Mouse (Mus musculus) midbrain, embryonic 16.5 days (tissue): ENCODE data around the gene Supt5. TPM values are rescaled to one million over a fixed set of nuclear protein-coding genes. Genes with fewer than 3 reads are reported as not detected.
"Not testable (repeated sequence)": the region's sequence is repeated elsewhere in the genome, so short reads cannot be mapped to it uniquely, and the experiment has no call there.

Experiments used
- ATAC-seq: fragments of 200-750 bp; cut with Nextera tagmentation; 2 replicates; pipeline ENCODE4 v1.8.0; 2017; ENCODE audit warnings: moderate TSS enrichment
- H3K27ac ChIP-seq: fragments of 300-500 bp; sonication (generic); 2 replicates; pipeline ENCODE4 v1.5.1; 2014; ENCODE audit warnings: mild to moderate bottlenecking, low read length, mixed read lengths
- H3K27me3 ChIP-seq: fragments of 300-500 bp; sonication (generic); 2 replicates; pipeline ENCODE4 v1.6.1; 2014; ENCODE audit warnings: low read depth, low read length, mixed read lengths; ENCODE audit not compliant: control insufficient read depth, insufficient read depth
- H3K36me3 ChIP-seq: fragments of 300-500 bp; sonication (generic); 2 replicates; pipeline ENCODE4 v1.6.1; 2014; ENCODE audit warnings: mild to moderate bottlenecking, low read length, moderate library complexity, mixed read lengths; ENCODE audit not compliant: control insufficient read depth, insufficient read depth
- H3K4me1 ChIP-seq: fragments of 300-500 bp; sonication (generic); 2 replicates; pipeline ENCODE4 v1.6.1; 2014; ENCODE audit warnings: mild to moderate bottlenecking, low read length, mixed read lengths; ENCODE audit not compliant: control insufficient read depth, insufficient read depth
- H3K4me2 ChIP-seq: fragments of 300-500 bp; sonication (generic); 2 replicates; pipeline ENCODE4 v1.6.1; 2014; ENCODE audit warnings: mild to moderate bottlenecking, low read length, mixed read lengths
- H3K4me3 ChIP-seq: fragments of 300-500 bp; sonication (generic); 2 replicates; pipeline ENCODE4 v1.5.1; 2014; ENCODE audit warnings: low read depth, mild to moderate bottlenecking, low read length, moderate library complexity, mixed read lengths
- H3K9ac ChIP-seq: fragments of 300-500 bp; sonication (generic); 2 replicates; pipeline ENCODE4 v1.6.1; 2014; ENCODE audit warnings: low read depth, low read length, mixed read lengths
- H3K9me3 ChIP-seq: fragments of 300-500 bp; sonication (generic); replicated peaks from 2 replicates; pipeline ENCODE4 v1.6.1; 2014; ENCODE audit warnings: mild to moderate bottlenecking, low read length, mixed read lengths; ENCODE audit not compliant: control insufficient read depth, poor library complexity, severe bottlenecking
- WGBS: fragments of 180-500 bp; shearing (Covaris S2); extraction: QIAGEN DNeasy Blood & Tissue Kit; methylation state at CpG from one replicate; pipeline ENCODE4 v1.1.7; 2014; 5-methylcytosine and 5-hydroxymethylcytosine counted together
- polyA plus RNA-seq: library from polyadenylated mRNA; unstranded; fragments of >200 nt; fragmentation: Nextera tagmentation; extraction: Ambion mirVana; gene quantifications from 2 replicates; pipeline ENCODE4 v1.2.1, GENCODE M21; 2015

Supt5 gene
- polyA plus RNA-seq = 108 and 111 TPM in 2 replicates

DNA sequence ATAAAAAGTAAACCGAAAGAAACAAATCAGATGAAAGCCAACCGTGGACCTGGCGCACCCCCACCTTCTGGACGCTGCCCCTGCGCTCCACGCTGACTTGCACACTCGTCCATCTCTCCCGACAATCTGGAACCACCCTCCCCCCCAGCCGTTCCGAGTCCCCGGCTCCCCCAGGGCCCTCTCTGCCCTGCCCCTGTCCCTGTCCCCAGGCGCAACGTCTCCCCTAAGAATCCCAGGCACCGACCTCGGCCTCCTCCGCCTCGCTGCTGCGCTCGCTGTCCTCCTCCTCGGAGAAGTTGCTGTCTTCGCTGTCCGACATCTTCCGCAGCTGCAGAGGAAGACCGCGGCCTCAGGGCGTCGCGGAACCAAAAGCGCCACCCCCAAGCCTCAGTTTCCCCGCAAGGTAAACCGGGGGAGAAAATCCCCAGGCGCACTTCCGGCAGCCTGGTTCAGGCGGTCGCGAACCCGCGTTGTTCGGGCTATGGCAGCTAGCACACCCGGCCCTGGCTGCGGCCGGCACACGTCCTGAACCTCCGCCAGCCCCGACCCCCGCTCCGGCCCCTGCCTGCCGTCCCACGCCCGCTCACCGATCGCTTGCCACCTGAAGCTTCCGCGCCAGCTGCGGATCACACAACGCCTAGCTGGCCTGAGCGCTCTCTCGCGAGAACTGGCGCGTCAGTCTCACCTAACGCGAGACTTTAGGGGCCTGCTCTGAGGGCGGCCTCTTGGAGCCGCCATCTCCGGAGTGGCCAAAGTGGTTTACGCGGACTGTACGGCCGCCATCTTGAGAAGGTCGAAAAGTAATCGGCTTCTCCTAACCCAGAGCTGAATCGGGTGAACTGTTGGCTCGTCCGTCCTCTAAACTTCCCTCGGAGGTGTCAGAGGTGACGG is at the start of gene Supt5:
Supt5 (minus strand) TSS at position 639 of the 891 bp plus-strand sequence.
- Histone ChIP-seq H3K4me3 (peak within 1 kb of the TSS; percentile 97), H3K4me1 (peaks cover 21% of the 10 kb centered on the region), H3K36me3 (no peaks in the 10 kb centered on the region), H3K27ac (peak within 1 kb of the TSS; percentile 90), H3K9ac (peak within 1 kb of the TSS; percentile 96), H3K4me2 (peak within 1 kb of the TSS; percentile 71), H3K27me3 (no peaks in the 10 kb centered on the region), H3K9me3 (no peaks in the 10 kb centered on the region)
- peak; percentile 99 for ATAC-seq
- WGBS = under 1% methylated on average over 77 of the region's 77 CpGs

DNA sequence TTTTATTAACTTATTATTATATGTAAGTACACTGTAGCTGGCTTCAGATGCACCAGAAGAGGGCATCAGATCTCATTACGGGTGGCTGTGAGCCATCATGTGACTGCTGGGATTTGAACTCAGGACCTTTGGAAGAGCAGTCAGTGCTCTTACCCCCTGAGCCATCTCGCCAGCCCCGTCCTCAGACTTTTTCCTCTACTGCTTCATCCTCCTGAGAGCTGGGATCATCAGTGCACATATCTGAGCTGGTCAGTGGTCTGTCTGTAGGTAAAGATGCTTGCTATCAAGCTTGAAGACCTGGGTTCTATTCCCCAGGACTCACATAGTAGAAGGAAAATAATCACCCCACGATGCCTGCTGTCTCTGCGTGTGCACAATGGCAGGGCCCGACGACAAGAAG is 48.8 kb upstream of the Supt5 start:
- ATAC-seq, H3K4me3 ChIP-seq, H3K27ac ChIP-seq, H3K4me1 ChIP-seq, H3K4me2 ChIP-seq, H3K9ac ChIP-seq, H3K9me3 ChIP-seq, H3K27me3 ChIP-seq: not testable (repeated sequence)
- peaks cover 17% of the 10 kb centered on the region for H3K36me3 ChIP-seq
- WGBS = 90% methylated on average over 7 of the region's 7 CpGs

DNA sequence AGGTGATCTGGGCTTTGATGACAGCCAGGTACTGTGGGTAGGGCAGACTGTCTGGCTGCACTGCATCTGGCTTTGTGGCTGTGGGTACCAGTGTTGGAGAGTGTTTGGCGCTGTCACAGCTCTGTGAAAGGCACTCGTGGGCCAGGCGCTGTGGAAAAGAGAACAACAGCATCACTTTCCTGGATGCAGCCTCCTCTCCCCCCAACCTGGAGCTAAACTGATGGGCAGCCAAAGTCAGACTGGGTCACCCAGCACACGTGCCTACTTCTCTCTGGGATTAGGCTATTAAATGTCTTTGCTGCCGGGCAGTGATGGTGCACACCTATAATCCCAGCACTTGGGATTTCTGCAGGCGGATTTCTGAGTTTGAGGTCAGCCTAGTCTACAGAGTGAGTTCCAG is 48.3 kb upstream of the Supt5 start:
- H3K27me3 ChIP-seq, H3K9ac ChIP-seq, H3K4me3 ChIP-seq, H3K27ac ChIP-seq, H3K4me2 ChIP-seq, ATAC-seq, H3K9me3 ChIP-seq, H3K4me1 ChIP-seq: not testable (repeated sequence)
- 84% methylated on average over 6 of the region's 6 CpGs for WGBS
- H3K36me3 ChIP-seq = peaks cover 17% of the 10 kb centered on the region

DNA sequence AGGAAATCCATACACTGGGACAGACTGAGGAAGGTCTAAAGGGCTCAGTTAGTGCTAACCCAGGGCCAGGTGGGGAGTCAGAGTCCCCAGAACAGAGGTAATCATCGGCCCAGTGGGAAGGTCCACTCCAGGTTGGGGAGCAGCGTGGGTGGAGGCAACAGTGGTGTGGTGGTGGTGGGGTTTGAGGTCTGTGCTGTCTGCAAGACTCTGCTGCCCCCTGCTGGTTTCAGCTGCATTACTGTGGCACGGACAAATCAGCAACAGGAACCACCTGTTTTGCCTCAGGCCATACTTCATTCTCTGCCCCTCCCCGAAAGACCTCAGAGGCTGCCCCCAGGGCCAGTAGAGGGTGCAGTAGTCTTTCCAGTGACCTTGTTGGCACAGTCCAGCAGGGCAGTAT is 47.9 kb upstream of the Supt5 start:
- Histone ChIP-seq H3K4me2 (no peak overlapping the region), H3K4me3 (no peak overlapping the region), H3K36me3 (peaks cover 17% of the 10 kb centered on the region), H3K27ac (no peak overlapping the region), H3K27me3 (no peaks in the 10 kb centered on the region), H3K9ac (no peak overlapping the region), H3K4me1 (peaks cover 2% of the 10 kb centered on the region), H3K9me3 (no peaks in the 10 kb centered on the region)
- 30% methylated on average over 4 of the region's 4 CpGs for WGBS
- peak; percentile 54 for ATAC-seq

DNA sequence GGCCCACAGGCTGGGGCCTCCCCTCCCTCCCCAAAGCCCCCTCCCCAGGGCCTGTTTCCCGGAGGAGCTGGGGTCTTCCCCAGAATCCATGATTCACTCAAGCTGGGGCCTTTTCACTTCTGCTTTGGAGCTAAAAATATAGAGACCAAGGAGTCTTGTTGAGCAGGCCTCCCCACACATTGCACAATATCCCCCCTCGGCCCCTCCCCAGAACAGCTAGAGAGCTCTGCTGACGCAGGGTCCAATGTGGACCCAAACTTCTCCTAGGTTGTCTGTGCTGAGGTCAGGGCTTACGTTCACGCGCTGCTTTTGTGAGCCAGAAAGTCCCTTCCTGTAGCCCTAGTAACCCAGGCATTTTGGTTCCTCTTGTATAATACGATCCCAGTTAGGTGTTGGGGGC is 47.5 kb upstream of the Supt5 start:
- H3K4me3 ChIP-seq = no peak overlapping the region
- H3K36me3 ChIP-seq = peaks cover 17% of the 10 kb centered on the region
- 87% methylated on average over 7 of the region's 7 CpGs for whole genome bisulfite sequencing
- H3K27me3 ChIP-seq = no peaks in the 10 kb centered on the region
- H3K27ac ChIP-seq = no peak overlapping the region
- H3K4me1 ChIP-seq = peaks cover 4% of the 10 kb centered on the region; the same call in 1 of the 2 replicates
- H3K9ac ChIP-seq = no peak overlapping the region
- no peaks in the 10 kb centered on the region for H3K9me3 ChIP-seq
- no peak overlapping the region for H3K4me2 ChIP-seq
- ATAC-seq = no peak

DNA sequence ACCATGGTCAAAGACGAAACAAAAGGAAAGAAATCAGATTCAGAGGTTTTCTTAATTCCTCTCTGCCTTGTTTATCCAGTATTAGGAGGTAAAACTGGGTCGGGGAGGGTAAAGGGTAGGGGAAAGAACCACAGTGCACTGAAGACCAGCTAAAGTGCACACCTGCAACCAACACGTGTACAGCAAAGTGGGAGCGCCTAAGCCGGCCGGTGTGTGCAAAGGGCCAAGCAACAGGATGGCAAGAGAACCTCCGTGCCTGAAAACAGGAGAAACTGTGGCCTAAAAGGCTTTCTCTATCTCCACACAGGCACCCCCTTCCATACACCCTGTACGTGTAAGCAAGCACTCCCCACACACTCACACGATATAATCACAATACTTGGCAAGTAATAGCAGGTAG is 46.6 kb upstream of the Supt5 start:
- ATAC-seq = no peak
- no peak overlapping the region for H3K27ac ChIP-seq
- no peaks in the 10 kb centered on the region for H3K9me3 ChIP-seq
- no peaks in the 10 kb centered on the region for H3K27me3 ChIP-seq
- no peak overlapping the region for H3K4me3 ChIP-seq
- no peak overlapping the region for H3K4me2 ChIP-seq
- WGBS = 92% methylated on average over 9 of the region's 9 CpGs
- peaks cover 17% of the 10 kb centered on the region for H3K36me3 ChIP-seq
- peaks cover 5% of the 10 kb centered on the region; the same call in 1 of the 2 replicates for H3K4me1 ChIP-seq
- H3K9ac ChIP-seq = no peak overlapping the region

DNA sequence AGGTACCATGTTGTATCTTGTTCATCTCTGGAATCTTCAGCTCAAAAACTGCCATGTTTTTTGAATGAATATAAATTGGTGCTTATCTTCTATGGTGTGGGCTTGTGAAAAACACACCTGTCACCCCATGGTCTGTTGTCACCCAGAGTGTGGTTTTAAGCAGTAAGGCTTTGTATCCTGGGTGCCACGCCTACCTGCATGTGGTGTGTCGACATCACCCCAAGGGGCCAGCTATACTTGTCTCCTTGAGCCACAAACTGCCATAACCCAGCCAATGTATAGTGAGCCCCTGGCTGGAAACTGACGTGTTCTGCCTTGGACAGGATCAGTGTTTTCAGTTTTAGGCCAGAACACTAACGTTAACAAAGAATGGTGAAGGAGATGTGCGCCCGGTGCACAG is 45.6 kb upstream of the Supt5 start:
- Histone ChIP-seq H3K27me3 (no peaks in the 10 kb centered on the region), H3K27ac (no peak overlapping the region), H3K4me1 (peaks cover 7% of the 10 kb centered on the region; the same call in 1 of the 2 replicates), H3K36me3 (peaks cover 12% of the 10 kb centered on the region), H3K9me3 (no peaks in the 10 kb centered on the region), H3K9ac (no peak overlapping the region), H3K4me3 (no peak overlapping the region), H3K4me2 (no peak overlapping the region)
- no peak for ATAC-seq
- 87% methylated on average over 6 of the region's 6 CpGs for WGBS

DNA sequence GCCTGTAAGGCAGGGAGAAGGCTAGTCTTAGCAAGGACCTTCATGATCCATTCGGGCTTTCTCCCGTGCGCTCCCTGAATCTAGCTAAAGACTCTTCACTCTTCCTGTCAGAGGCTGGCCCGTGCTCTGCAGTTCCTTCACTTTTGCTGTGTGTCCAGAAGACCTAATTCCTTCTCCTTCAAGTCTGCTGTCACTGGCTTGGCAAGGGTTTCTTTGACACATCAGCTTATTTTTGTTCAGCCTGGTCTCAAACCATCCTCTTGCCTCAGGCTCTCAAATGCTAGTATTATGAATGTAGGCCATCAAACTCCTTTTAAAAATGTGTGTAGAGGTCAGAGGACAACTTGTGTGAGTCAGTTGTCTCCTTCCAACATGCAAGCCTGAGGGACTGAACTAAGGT is 45.1 kb upstream of the Supt5 start:
- no peaks in the 10 kb centered on the region for H3K9me3 ChIP-seq
- H3K27ac ChIP-seq = no peak overlapping the region
- H3K4me3 ChIP-seq = no peak overlapping the region
- H3K27me3 ChIP-seq = no peaks in the 10 kb centered on the region
- WGBS = 84% methylated on average over 4 of the region's 4 CpGs
- peaks cover 7% of the 10 kb centered on the region; the same call in 1 of the 2 replicates for H3K4me1 ChIP-seq
- no peak for ATAC-seq
- H3K36me3 ChIP-seq = peaks cover 12% of the 10 kb centered on the region
- no peak overlapping the region for H3K4me2 ChIP-seq
- H3K9ac ChIP-seq = no peak overlapping the region

DNA sequence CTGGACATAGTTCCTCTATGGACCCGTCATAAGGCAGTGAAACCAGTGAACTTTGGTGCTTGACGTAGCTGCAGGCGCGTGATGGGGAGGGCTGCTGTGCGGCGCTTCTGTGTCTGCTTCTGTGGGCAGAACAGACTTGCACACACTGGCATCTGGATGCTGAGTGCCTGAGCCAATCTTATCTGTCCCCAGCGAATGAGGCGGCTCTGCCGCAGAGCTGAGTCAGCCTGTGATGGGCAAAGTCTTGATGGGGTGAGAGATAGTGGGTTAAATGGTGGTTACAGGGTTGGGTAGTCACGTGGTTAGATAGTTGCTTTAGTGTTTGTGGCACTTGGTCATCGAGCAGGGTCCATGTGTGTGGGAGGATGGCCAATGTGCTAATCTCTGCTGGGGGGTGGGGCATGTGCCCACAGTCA is 44.4 kb upstream of the Supt5 start:
- Histone ChIP-seq H3K36me3 (peaks cover 9% of the 10 kb centered on the region; the same call in 1 of the 2 replicates), H3K9ac (no peak overlapping the region), H3K27ac (no peak overlapping the region), H3K4me3 (no peak overlapping the region), H3K27me3 (no peaks in the 10 kb centered on the region), H3K4me1 (peaks cover 10% of the 10 kb centered on the region; the same call in 1 of the 2 replicates), H3K9me3 (no peaks in the 10 kb centered on the region), H3K4me2 (no peak overlapping the region)
- 71% methylated on average over 11 of the region's 11 CpGs for WGBS
- no peak for ATAC-seq
